Mouse (Mus musculus) CD4-positive helper T cell, adult 2 months (primary cell): Measurements from ENCODE around the gene Leng9.
A peak's percentile ranks its signal among the peaks of the same experiment; 100 is the strongest.

ENCODE experiments used
- DNase-seq: peaks from one replicate; pipeline ENCODE4 v3.0.0-alpha.2; 2012; ENCODE audit warnings: low read depth, missing footprints, low spot score

Gene Leng9

DNA sequence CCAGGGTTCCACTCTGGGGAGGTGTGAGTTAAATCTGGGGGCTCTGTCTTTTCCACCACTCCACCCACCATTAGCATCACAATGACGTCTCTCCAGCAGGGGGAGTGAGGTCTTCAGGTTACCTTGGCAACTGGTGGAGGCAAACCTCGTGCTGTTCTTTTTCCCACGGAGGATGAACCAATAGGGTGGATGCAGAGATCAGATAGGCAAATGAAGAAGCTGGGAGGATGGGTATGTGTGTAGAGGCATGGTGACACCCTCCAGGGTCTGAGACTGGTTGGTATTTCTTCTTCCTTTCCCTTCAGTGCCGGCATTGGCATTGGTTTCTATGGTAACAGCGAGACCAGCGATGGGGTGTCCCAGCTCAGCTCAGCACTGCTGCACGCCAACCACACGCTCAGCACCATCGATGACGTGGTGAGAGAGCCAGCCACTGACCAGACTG lies 25.8 kb downstream of the Leng9 start:
- peak; percentile 88 for DNase-seq

- DNase-seq = no peak
These were observed 26.4 kb downstream of the Leng9 start for GRCm38 (mm10) chr7:4123732-4124131.

GRCm38 (mm10) chr7:4122783-4123182 lies 27.4 kb downstream of the Leng9 start:
- DNase-seq = no peak

GRCm38 (mm10) chr7:4122076-4122768 lies 28.0 kb downstream of the Leng9 start:
- no peak for DNase-seq

GRCm38 (mm10) chr7:4119976-4120921 lies 29.9 kb downstream of the Leng9 start:
- DNase-seq = no peak

DNA sequence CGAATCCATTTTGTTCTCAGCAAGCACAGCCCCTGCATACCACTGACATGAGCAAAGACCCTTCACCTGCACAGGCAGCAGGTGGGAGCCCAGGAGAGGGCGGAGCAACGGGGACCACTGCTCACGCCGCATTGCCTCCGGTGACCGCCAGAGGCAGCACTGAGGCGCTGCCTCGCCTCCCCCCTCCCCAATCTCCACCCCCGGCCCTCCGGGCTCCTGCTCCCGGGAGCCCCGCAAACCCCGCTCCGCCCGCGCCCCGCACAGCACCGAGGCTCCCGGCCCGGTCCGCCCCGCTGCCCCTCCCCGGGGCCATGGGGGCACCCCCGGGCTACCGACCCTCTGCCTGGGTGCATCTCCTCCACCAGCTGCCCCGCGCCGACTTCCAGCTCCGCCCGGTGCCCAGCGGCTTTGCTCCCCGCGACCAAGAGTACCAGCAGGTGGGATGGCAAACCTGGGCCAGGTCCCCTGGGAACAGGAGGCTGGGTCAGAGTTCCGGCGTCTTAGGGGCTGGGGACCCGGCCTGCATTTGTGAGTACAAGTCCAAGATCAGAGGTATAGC lies 30.8 kb downstream of the Leng9 start, which contains the start of gene Ttyh1:
Gene Ttyh1, plus strand, starts transcription at position 65 of the 559 bp plus-strand sequence.
- DNase-seq = peak; percentile 52

DNA sequence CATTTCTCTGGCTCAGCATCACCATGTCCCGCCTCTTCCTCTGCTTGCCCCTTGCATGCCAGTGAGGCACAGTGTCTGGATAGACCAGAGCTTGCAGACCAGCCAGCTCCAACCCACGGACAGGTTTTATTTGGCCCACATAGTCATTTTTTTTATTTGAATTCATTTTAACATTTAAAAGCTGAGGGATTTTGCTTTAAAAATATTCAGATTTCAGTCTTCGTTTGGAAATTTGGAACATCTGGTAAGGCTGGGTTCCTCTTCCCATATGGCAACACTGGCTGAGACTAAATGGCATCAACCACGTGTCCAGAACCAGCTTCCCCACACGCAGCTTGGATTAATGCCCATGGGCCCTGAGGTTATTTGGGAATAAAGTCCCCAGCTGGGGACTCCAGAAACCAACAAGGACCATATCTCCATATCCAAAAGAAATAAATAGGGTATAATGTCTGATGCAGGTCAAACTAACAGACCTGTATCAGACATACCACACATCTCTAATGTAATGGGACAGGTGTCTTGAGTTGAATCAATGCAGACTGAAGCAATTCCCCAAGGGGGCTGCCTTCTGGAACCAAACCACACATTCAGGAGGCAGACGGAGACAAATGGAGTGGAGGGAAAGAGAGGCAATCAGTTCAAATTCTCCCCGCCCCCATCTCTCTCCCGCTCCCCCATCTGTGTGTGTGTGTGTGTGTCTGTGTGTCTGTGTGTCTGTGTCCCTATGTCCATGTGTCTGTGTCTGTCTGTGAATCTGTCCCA lies 32.9 kb downstream of the Leng9 start:
- DNase-seq = no peak

- no peak for DNase-seq
These were observed 38.4 kb downstream of the Leng9 start for GRCm38 (mm10) chr7:4111766-4112165.

- peak; percentile 53 for DNase-seq
These were observed 46.8 kb downstream of the Leng9 start for GRCm38 (mm10) chr7:4103411-4103810.

- DNase-seq = no peak
These were observed 49.0 kb downstream of the Leng9 start for GRCm38 (mm10) chr7:4101144-4101543.

DNA sequence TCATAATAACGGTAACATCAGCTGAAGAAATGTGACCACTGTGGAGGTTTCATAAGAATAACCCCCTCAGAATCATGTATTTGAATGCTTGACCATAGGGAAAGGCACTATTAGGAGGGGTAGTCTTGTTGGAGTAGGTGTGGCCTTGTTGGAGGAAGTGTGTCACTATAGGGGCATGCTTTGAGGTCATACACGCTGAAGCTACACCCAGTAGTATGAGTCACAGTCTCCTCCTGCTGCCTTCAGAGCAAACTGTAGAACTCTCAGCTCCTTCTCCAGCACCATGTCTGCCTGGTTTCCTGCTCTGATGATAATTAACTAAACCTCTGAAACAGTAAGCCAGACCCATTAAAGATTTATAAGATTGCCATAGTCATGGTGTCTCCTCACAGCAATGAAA lies 51.3 kb downstream of the Leng9 start:
- no peak for DNase-seq

DNA sequence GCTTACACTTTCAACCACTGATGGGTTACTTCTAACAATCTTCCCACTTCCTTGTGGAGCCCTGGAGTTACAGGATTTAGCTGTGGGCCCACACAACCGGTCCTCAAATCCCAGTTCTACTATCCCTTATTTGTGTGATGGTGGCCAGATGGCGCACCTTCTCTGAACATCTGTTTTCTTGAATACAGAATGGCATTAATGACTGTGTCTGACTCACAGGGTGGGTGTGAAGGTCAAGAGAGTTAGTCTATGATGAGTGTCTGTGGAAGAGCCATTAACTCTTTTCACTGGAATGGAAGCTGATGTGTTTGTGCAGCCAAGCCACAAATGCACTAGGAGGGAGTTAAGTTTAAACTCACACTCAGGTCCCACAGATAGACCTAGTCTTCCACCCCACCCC lies 51.9 kb downstream of the Leng9 start:
- DNase-seq = no peak
